Mouse (Mus musculus) neural tube, embryonic 14.5 days (tissue): ENCODE results near the gene Rbfox3. TPM values are rescaled to one million over a fixed set of nuclear protein-coding genes. Genes with fewer than 3 reads are reported as not detected.

ENCODE experiments used
- ATAC-seq: fragments of 200-750 bp; cut with Nextera tagmentation; 2 replicates; pipeline ENCODE4 v1.8.0; 2017; ENCODE audit warnings: low read depth, mild to moderate bottlenecking, moderate TSS enrichment, moderate library complexity
- H3K27ac ChIP-seq: fragments of 300-500 bp; sonication (generic); 2 replicates; pipeline ENCODE4 v1.5.1; 2014; ENCODE audit warnings: low read depth, mild to moderate bottlenecking, control low read depth, low read length, moderate library complexity, mixed read lengths
- H3K27me3 ChIP-seq: fragments of 300-500 bp; sonication (generic); 2 replicates; pipeline ENCODE4 v1.6.1; 2014; ENCODE audit warnings: low read length; ENCODE audit not compliant: control insufficient read depth, insufficient read depth
- H3K36me3 ChIP-seq: fragments of 300-500 bp; sonication (generic); 2 replicates; pipeline ENCODE4 v1.6.1; 2014; ENCODE audit warnings: low read length, mixed read lengths; ENCODE audit not compliant: control insufficient read depth, insufficient read depth
- H3K4me1 ChIP-seq: fragments of 300-500 bp; sonication (generic); 2 replicates; pipeline ENCODE4 v1.6.1; 2014; ENCODE audit warnings: low read length; ENCODE audit not compliant: control insufficient read depth, insufficient read depth
- H3K4me2 ChIP-seq: fragments of 300-500 bp; sonication (generic); 2 replicates; pipeline ENCODE4 v1.6.1; 2014; ENCODE audit warnings: mild to moderate bottlenecking, low read depth, low read length, control low read depth
- H3K4me3 ChIP-seq: fragments of 300-500 bp; sonication (generic); 2 replicates; pipeline ENCODE4 v1.5.1; 2014; ENCODE audit warnings: low read depth, low read length, control low read depth, mixed read lengths
- H3K9ac ChIP-seq: fragments of 300-500 bp; sonication (generic); replicated peaks from 2 replicates; pipeline ENCODE4 v1.6.1; 2014; ENCODE audit warnings: low read depth, mild to moderate bottlenecking, control low read depth, low read length, mixed read lengths
- H3K9me3 ChIP-seq: fragments of 300-500 bp; sonication (generic); 2 replicates; pipeline ENCODE4 v1.6.1; 2016; ENCODE audit warnings: low read length; ENCODE audit not compliant: control insufficient read depth
- WGBS: fragments of 180-500 bp; shearing (Covaris S2); extraction: QIAGEN DNeasy Blood & Tissue Kit; methylation state at CpG from one replicate; pipeline ENCODE4 v1.1.7; 2014; 5-methylcytosine and 5-hydroxymethylcytosine counted together
- polyA plus RNA-seq: library from polyadenylated mRNA; unstranded; fragments of >200 nt; fragmentation: Nextera tagmentation; extraction: Ambion mirVana; gene quantifications from 2 replicates; pipeline ENCODE4 v1.2.1, GENCODE M21; 2014

Rbfox3 gene
- polyA plus RNA-seq, result 81.9 and 82.7 TPM in 2 replicates

GRCm38 (mm10) chr11:118911307-118912070 is at the start of gene Rbfox3:
Gene Rbfox3 (minus strand): TSS chr11:118911597.
- H3K36me3 ChIP-seq, result no peaks in the 10 kb centered on the region
- 51% methylated on average over 4 of the region's 4 CpGs for WGBS
- no peaks in the 10 kb centered on the region for H3K9me3 ChIP-seq
- H3K9ac ChIP-seq, result 0 out of 2 replicates have a peak within 1 kb of the TSS, but pooled peaks have one; percentile 3
- H3K4me2 ChIP-seq, result peak within 1 kb of the TSS; percentile 86; the same call in 1 of the 2 replicates
- H3K4me3 ChIP-seq, result no peak within 1 kb of the TSS; the same call in 1 of the 2 replicates
- peaks cover 27% of the 10 kb centered on the region for H3K4me1 ChIP-seq
- ATAC-seq, result no peak
- peak within 1 kb of the TSS; percentile 99 for H3K27ac ChIP-seq
- no peaks in the 10 kb centered on the region for H3K27me3 ChIP-seq

GRCm38 (mm10) chr11:118960649-118961048 is 49.3 kb upstream of the Rbfox3 start:
- ATAC-seq, result no peak
- no peak overlapping the region for H3K4me3 ChIP-seq
- no peaks in the 10 kb centered on the region for H3K36me3 ChIP-seq
- no peak overlapping the region for H3K27ac ChIP-seq
- H3K27me3 ChIP-seq, result no peaks in the 10 kb centered on the region
- no peaks in the 10 kb centered on the region for H3K9me3 ChIP-seq
- H3K9ac ChIP-seq, result no peak overlapping the region
- 50% methylated on average over 3 of the region's 3 CpGs for WGBS
- H3K4me2 ChIP-seq, result no peak overlapping the region
- peaks cover 13% of the 10 kb centered on the region; the same call in 1 of the 2 replicates for H3K4me1 ChIP-seq

GRCm38 (mm10) chr11:118957070-118957471 is 45.7 kb upstream of the Rbfox3 start:
- Histone ChIP-seq H3K9me3 (no peaks in the 10 kb centered on the region), H3K36me3 (no peaks in the 10 kb centered on the region), H3K9ac (peak overlapping the region; percentile 0; the same call in 1 of the 2 replicates), H3K4me3 (no peak overlapping the region), H3K4me1 (peaks cover 22% of the 10 kb centered on the region; the same call in 1 of the 2 replicates), H3K27me3 (no peaks in the 10 kb centered on the region), H3K27ac (peak overlapping the region; percentile 69), H3K4me2 (no peak overlapping the region)
- ATAC-seq, result peak; percentile 75
- WGBS, result 22% methylated on average over 14 of the region's 14 CpGs

- Histone ChIP-seq H3K4me2 (no peak overlapping the region), H3K27me3 (no peaks in the 10 kb centered on the region), H3K36me3 (no peaks in the 10 kb centered on the region), H3K9ac (0 out of 2 replicates have a peak overlapping the region, but pooled peaks have one; percentile 25), H3K27ac (no peak overlapping the region), H3K4me1 (peaks cover 22% of the 10 kb centered on the region; the same call in 1 of the 2 replicates), H3K4me3 (no peak overlapping the region), H3K9me3 (no peaks in the 10 kb centered on the region)
- WGBS, result 35% methylated on average over 6 of the region's 6 CpGs
- ATAC-seq, result no peak
Measured at GRCm38 (mm10) chr11:118955016-118955415, 43.6 kb upstream of the Rbfox3 start.

GRCm38 (mm10) chr11:118945868-118946267 is 34.5 kb upstream of the Rbfox3 start:
- Histone ChIP-seq H3K4me3 (no peak overlapping the region), H3K9me3 (no peaks in the 10 kb centered on the region), H3K27ac (no peak overlapping the region), H3K9ac (no peak overlapping the region), H3K27me3 (no peaks in the 10 kb centered on the region), H3K4me1 (peaks cover 3% of the 10 kb centered on the region; the same call in 1 of the 2 replicates), H3K4me2 (no peak overlapping the region), H3K36me3 (no peaks in the 10 kb centered on the region)
- ATAC-seq, result no peak
- 84% methylated on average over 8 of the region's 8 CpGs for WGBS

- H3K36me3 ChIP-seq, result no peaks in the 10 kb centered on the region
- H3K9ac ChIP-seq, result no peak overlapping the region
- no peaks in the 10 kb centered on the region for H3K4me1 ChIP-seq
- H3K27me3 ChIP-seq, result no peaks in the 10 kb centered on the region
- no peak for ATAC-seq
- H3K4me3 ChIP-seq, result no peak overlapping the region
- 48% methylated on average over 5 of the region's 5 CpGs for WGBS
- no peaks in the 10 kb centered on the region for H3K9me3 ChIP-seq
- no peak overlapping the region for H3K4me2 ChIP-seq
- H3K27ac ChIP-seq, result no peak overlapping the region
Measured at GRCm38 (mm10) chr11:118941268-118941667, 29.9 kb upstream of the Rbfox3 start.

GRCm38 (mm10) chr11:118940539-118940938 is 29.1 kb upstream of the Rbfox3 start:
- no peaks in the 10 kb centered on the region for H3K36me3 ChIP-seq
- no peak for ATAC-seq
- H3K27me3 ChIP-seq, result no peaks in the 10 kb centered on the region
- H3K4me1 ChIP-seq, result no peaks in the 10 kb centered on the region
- H3K9me3 ChIP-seq, result no peaks in the 10 kb centered on the region
- no peak overlapping the region for H3K9ac ChIP-seq
- WGBS, result 53% methylated on average over 11 of the region's 11 CpGs
- no peak overlapping the region for H3K4me2 ChIP-seq
- H3K4me3 ChIP-seq, result no peak overlapping the region
- H3K27ac ChIP-seq, result no peak overlapping the region

- no peaks in the 10 kb centered on the region for H3K36me3 ChIP-seq
- WGBS, result 84% methylated on average over 4 of the region's 4 CpGs
- H3K27ac ChIP-seq, result no peak overlapping the region
- H3K4me1 ChIP-seq, result no peaks in the 10 kb centered on the region
- no peak overlapping the region for H3K4me2 ChIP-seq
- H3K27me3 ChIP-seq, result no peaks in the 10 kb centered on the region
- H3K9me3 ChIP-seq, result no peaks in the 10 kb centered on the region
- H3K9ac ChIP-seq, result no peak overlapping the region
- H3K4me3 ChIP-seq, result no peak overlapping the region
- no peak for ATAC-seq
Measured at GRCm38 (mm10) chr11:118939731-118940130, 28.3 kb upstream of the Rbfox3 start.

- no peaks in the 10 kb centered on the region for H3K9me3 ChIP-seq
- no peaks in the 10 kb centered on the region for H3K27me3 ChIP-seq
- H3K4me1 ChIP-seq, result no peaks in the 10 kb centered on the region
- 55% methylated on average over 1 of the region's 1 CpGs for WGBS
- H3K9ac ChIP-seq, result no peak overlapping the region
- H3K4me3 ChIP-seq, result no peak overlapping the region
- no peaks in the 10 kb centered on the region for H3K36me3 ChIP-seq
- no peak overlapping the region for H3K27ac ChIP-seq
- ATAC-seq, result no peak
- no peak overlapping the region for H3K4me2 ChIP-seq
Measured at GRCm38 (mm10) chr11:118934925-118935324, 23.5 kb upstream of the Rbfox3 start.
